Mouse (Mus musculus) CD4-positive, CD25-positive, alpha-beta regulatory T cell, adult 4 months (primary cell): ENCODE results near the gene Cdk18. TPM values are rescaled to one million over a fixed set of nuclear protein-coding genes. Genes with fewer than 3 reads are reported as not detected.
"Not testable (repeated sequence)": the region's sequence is repeated elsewhere in the genome, so short reads cannot be mapped to it uniquely, and the experiment has no call there.

Experiments used
- ATAC-seq: one replicate; pipeline ENCODE4 v1.8.0; 2017
- polyA plus RNA-seq, 2 experiments: library from polyadenylated mRNA; unstranded; fragments of 100-300 nt; shearing (Covaris generic); gene quantifications; one replicate each; pipeline ENCODE4 v1.2.1; 2017

Cdk18 gene
- polyA plus RNA-seq = not detected

DNA sequence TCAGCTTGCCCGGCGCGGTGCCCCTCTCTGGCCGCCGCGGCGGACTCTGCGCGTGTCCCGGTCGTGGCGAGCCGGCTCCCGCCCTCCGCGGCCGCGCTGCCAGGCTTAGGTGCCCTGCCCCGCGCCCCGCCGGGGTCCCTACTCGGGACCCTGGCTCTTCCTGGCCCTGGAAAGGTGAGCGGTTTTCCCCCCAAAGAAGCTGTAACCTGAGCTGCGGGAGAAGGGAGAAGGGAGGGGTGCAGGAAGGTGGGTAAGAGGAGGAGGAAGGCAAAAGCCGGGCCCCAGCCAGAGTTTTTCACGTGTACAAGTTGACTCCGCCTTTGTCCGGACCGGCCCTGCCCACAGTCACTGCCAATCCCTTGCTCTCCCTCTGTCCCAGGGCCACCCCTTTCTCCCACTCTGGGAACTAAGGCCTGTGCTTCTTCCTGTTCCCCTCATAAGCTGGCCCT, at the start of gene Cdk18:
TSS of gene Cdk18 (minus strand) at position 269 of the 449 bp plus-strand sequence.
- ATAC-seq = no peak

- no peak for ATAC-seq
These were observed 49.7 kb upstream of the Cdk18 start for GRCm38 (mm10) chr1:132189231-132189630.

DNA sequence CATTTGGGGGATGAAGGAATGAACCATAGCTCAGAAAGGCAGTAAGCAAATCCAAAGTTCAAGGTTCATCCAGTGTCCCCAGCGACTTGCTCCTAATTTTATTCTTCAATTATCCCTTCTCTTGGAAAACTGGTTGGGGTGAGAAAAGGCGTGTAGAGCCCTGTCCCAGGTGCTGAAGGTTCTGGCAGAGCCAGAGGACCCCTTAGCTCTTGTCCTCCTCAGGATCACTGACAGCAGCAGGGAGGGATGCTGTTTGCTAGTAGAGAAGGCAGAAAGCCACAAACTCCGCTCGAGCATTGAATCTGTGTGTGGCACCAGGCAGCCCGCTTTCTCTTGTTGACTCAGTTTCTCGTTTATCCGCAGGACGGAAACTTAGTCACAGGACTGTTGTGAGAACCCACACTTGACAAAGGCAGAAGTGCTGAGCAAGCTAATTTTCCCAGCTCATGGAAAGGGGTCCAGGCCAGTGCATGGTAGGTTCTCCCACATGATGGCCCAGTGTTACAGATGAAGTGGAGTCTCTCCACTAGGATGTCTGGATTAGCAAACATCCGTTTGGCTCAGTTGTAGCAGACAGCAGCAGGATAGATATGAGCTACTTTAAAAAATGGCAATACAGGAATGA, 49.1 kb upstream of the Cdk18 start:
- no peak for ATAC-seq

GRCm38 (mm10) chr1:132186303-132186702, 46.8 kb upstream of the Cdk18 start:
- ATAC-seq = no peak

- ATAC-seq = no peak
These were observed 32.1 kb upstream of the Cdk18 start for GRCm38 (mm10) chr1:132171619-132172018.

GRCm38 (mm10) chr1:132170698-132171097, 31.2 kb upstream of the Cdk18 start:
- no peak for ATAC-seq

DNA sequence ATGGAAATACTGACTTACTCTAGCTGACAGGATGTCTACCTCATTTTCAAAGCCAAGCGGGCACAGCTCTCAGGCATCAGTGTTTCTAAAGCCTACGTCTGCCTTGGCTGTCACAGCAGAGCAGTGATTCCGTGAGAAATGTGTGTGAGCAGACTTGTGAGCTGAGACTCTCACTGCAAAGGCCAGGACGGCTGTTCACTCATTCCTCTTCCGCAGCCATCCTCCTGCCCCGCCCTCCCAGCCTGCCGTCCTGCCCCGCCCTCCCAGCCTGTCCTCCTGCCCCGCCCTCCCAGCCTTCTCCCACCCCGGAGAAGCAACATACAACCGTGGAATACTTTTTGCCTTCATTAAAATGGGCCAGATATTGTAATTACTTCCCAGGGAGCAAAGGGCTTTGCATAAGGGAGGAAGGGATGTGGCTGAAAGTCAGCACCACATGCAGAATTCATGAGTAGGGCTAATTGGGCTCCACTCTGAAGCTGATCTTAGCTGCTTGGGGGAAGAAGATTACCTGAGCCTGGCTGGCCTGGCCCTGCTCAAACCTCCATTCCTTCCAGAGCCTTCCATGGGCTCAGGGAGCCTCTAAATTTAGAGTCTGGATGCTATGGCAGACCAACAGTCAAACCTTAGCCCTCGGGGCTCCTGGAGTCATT, 28.8 kb upstream of the Cdk18 start:
- no peak for ATAC-seq

- no peak for ATAC-seq
These were observed 26.4 kb upstream of the Cdk18 start for GRCm38 (mm10) chr1:132165859-132166258.

DNA sequence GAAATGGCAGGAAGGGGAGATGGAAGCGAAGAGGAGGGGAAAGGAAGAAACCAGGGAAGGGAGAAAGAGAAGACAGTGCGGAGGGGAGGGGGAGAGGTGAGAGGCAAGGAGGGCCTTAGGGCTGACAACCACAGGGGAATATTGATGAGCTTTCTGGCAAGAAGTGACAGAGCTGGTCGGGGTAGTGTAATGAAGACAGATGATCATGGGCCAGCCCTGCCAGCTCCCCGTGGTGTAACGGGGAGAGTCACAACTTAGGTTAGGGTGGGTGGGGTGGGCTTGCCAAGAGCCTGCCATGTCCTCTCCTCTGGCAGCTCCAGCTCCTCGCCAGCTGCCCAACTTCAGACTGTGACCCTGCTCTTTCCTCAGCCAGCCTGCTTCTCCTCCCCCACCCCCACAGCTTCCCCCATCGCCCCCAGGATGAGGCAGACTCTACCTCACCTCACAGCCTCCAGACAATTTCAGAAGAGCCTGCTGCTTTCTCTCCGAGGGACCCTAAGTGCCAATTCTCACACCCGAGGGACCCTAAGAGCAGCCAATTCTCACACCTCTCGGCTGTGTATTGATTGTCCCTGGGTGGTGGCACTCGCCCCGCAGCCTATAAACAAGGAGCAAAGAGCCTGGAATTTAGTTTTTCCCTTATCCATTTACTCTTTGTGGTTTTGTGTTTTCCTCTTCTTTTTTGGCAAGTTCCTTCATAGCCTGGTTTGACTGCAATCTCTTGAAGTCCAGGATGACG, 25.5 kb upstream of the Cdk18 start:
- no peak for ATAC-seq

GRCm38 (mm10) chr1:132162618-132163017, 23.1 kb upstream of the Cdk18 start:
- not testable (repeated sequence) for ATAC-seq

- ATAC-seq = no peak
These were observed 21.9 kb upstream of the Cdk18 start for GRCm38 (mm10) chr1:132161211-132161880.

GRCm38 (mm10) chr1:132159681-132160080, 20.2 kb upstream of the Cdk18 start:
- ATAC-seq = no peak

- ATAC-seq = no peak
These were observed 19.3 kb upstream of the Cdk18 start for GRCm38 (mm10) chr1:132158741-132159140.

- no peak for ATAC-seq
These were observed 18.3 kb upstream of the Cdk18 start for GRCm38 (mm10) chr1:132157808-132158207.

DNA sequence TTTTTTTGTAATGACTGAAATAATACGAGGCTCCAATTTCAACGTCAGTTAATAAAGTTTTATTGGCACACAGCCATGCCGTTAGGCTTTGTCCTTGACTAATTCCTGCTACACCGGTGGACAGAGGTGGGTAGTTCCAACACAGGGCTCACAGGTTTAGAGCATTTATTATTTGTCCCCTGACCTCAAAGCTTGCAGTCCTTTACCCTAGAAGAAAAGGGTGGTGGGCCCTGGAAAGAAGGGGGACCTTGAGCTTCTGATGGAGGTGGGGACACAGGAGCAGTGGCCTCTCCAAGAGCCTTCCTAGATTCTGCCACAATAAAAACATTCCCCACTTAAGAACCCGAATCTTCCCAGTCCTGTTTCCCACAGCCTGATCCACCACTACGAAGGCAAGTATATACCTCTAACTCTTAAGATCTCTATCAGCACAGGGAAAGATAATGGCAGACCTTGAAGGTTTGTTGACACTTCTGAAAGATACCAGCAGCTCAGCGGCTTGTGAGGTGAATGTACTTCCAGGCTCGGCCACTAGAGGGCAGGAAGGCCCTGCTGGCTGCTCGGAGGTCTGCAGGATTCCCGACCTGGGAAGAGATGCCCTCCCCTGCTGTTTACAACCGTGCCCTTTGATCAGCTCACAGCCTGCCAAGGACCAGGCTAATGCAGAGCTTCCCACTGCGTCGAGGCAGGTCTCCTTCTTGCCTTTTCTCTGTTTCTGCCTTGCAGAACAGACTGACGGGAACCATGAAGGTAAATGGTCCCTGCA, 17.7 kb upstream of the Cdk18 start:
- ATAC-seq = peak; percentile 63

DNA sequence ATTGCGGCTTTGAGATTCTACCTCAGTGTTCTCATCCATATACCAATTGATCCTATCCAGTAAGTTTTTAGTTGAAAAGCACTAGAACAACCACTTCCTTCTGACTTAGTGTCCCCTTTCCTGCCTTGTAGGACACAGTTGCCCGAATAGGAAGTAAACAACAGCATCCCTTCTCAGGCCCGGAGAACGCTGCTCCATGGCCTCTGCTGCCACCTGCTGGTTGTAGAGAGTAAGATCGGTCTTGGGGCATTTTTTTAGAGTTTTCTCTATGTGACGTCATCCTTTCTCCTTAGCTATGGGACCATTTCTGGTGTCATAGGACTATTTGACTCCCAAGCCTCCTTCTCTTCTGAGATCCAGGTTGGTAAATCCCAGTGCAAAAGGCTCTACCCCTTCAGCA, 16.3 kb upstream of the Cdk18 start:
- ATAC-seq = peak; percentile 87

DNA sequence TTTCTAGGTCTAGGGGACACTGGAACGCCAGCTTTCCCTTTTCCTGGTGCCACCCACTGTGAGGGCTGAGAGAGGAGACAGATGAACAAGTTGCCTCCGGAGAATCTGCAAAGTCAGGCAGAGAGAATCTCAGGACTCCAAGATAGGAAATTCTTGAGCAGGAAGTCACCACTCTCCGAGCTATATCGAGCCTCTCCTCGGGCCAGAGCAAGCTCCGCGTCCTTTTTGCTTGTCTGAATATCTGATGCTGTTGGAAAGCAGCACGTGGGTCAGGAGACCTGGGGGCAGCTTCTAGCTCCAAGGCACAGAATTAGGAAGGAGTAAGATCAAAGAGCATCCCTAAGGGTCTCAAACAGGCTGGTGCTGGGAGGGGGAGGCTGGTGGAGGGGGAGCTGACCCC, 14.2 kb upstream of the Cdk18 start:
- ATAC-seq = no peak

GRCm38 (mm10) chr1:132153086-132153690, 13.7 kb upstream of the Cdk18 start:
- ATAC-seq = no peak

DNA sequence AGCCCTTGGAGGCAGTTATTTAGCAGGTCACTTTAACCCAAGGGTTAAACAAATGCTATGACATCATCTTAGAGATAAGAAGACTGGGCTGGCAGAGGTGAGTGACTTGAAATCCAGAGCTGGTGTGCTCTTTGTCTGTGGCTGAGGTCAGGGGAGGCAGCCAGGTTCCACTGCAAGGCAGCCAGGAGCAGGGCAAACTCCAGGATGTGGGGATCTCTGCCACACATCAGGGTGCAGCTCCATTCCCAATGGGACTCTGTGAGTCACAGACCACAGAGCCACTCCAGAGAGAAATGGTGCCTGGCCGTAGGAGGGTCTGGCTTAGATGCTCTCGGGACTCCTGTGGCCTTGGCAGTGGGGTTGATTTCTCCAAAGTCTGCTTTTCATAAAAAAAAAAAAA, 12.4 kb upstream of the Cdk18 start:
- no peak for ATAC-seq

DNA sequence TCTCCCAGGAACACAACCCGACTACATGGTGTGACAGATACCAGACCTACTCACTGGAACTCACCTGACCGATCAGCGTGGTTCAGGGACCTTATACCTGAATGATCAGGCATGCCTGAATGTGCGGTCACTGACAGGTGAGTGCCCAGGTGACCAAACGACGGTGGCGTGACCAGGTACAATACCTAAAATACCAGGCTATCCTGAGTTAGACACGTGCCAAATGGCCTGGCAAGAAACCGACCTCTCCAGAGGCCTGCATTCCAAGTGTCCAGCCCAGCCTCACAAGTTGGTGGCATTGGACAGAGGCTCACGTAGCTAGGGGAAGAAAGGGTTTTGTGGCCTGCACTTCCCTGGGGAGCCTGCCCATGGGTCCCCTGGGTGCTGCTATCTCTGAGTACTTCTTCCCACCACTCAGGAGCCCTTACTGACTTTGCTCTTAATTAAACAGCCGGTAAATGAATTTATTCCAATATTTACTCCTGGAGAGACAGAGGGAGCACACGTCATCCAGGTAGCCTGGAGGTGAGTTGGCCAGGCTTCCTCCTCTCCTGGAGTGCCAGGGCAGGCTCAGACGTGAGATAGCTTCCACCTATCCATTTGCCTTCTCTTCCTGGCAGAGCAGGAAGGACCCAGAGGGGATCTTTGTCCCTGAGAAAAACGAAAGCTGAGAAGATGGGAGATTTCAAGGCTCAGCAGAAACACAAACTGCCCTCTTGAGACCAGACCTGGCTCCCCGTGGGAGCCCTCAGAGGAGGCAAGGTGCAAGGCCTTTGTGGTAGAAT, 11.5 kb upstream of the Cdk18 start:
- ATAC-seq = no peak

DNA sequence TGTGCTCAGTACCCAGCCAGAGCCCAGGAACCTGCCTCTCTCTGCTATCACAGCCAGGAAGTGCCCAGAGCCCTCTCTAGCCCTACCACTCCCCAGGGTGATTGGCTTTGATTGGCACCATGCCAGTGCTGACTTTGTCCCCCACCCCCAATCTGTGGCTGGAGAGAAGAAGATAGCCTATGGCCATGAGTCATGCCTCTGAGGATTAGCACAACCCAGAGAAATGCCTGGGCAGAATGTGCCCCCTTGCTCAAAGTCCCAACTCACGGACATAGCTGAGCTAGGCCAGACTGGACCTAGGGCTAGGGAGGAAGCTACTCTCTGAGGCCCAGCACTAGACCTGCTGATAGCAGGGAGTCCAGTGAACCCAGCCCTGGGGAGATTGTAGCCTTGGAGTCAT, 10.7 kb upstream of the Cdk18 start:
- ATAC-seq = no peak
